Mouse (Mus musculus): ENCODE measurements at regions not wholly inside any gene's neighbourhood (a gene's known extent, or its start where the extent isn't known, plus 50 kb on each side); places are given as distances from the start of the nearest gene placed in this dataset.

GRCm38 (mm10) chr1:19528871-19529270, 320.2 kb downstream of the Tfap2b start:
- WGBS: 84% methylated on average over 1 of the region's 1 CpGs
- H3K4me3 ChIP-seq: no peak overlapping the region
- H3K27ac ChIP-seq (replicated peaks): no peak overlapping the region
- H3K4me1 ChIP-seq: no peaks in the 10 kb centered on the region
- H3K27me3 ChIP-seq (replicated peaks; ENCODE audit: low read depth, poor library complexity, severe bottlenecking): no peaks in the 10 kb centered on the region
- H3K36me3 ChIP-seq (replicated peaks): no peaks in the 10 kb centered on the region
- DNase-seq (ENCODE audit: low spot score): no peak
- no peaks in the 10 kb centered on the region for H3K9me3 ChIP-seq

GRCm38 (mm10) chr1:19531406-19531805, 322.7 kb downstream of the Tfap2b start:
- no peak for DNase-seq (ENCODE audit: low spot score)
- no peaks in the 10 kb centered on the region for H3K9me3 ChIP-seq
- no peaks in the 10 kb centered on the region for H3K4me1 ChIP-seq
- H3K27ac ChIP-seq (replicated peaks): no peak overlapping the region
- H3K4me3 ChIP-seq: no peak overlapping the region
- 76% methylated on average over 1 of the region's 1 CpGs for WGBS
- H3K36me3 ChIP-seq (replicated peaks): no peaks in the 10 kb centered on the region
- no peaks in the 10 kb centered on the region for H3K27me3 ChIP-seq (replicated peaks; ENCODE audit: low read depth, poor library complexity, severe bottlenecking)

GRCm38 (mm10) chr1:19534990-19535389, 326.3 kb downstream of the Tfap2b start:
- Histone ChIP-seq H3K27me3 (replicated peaks; ENCODE audit: low read depth, poor library complexity, severe bottlenecking) (no peaks in the 10 kb centered on the region), H3K9me3 (no peaks in the 10 kb centered on the region), H3K36me3 (replicated peaks) (no peaks in the 10 kb centered on the region), H3K4me1 (no peaks in the 10 kb centered on the region), H3K4me3 (no peak overlapping the region), H3K27ac (replicated peaks) (no peak overlapping the region)
- 61% methylated on average over 2 of the region's 2 CpGs for WGBS
- DNase-seq (ENCODE audit: low spot score): no peak

- Histone ChIP-seq H3K4me1 (no peaks in the 10 kb centered on the region), H3K27me3 (replicated peaks; ENCODE audit: low read depth, poor library complexity, severe bottlenecking) (no peaks in the 10 kb centered on the region), H3K36me3 (replicated peaks) (no peaks in the 10 kb centered on the region), H3K27ac (replicated peaks) (no peak overlapping the region), H3K9me3 (no peaks in the 10 kb centered on the region), H3K4me3 (no peak overlapping the region)
- 80% methylated on average over 1 of the region's 1 CpGs for WGBS
- no peak for DNase-seq (ENCODE audit: low spot score)
Observed at GRCm38 (mm10) chr1:19543011-19543410, 334.3 kb downstream of the Tfap2b start.

- Histone ChIP-seq H3K27ac (replicated peaks) (no peak overlapping the region), H3K36me3 (replicated peaks) (no peaks in the 10 kb centered on the region), H3K4me3 (no peak overlapping the region), H3K27me3 (replicated peaks; ENCODE audit: low read depth, poor library complexity, severe bottlenecking) (no peaks in the 10 kb centered on the region), H3K4me1 (peaks cover 4% of the 10 kb centered on the region; the same call in 1 of the 2 replicates), H3K9me3 (no peaks in the 10 kb centered on the region)
- WGBS: 48% methylated on average over 3 of the region's 3 CpGs
- DNase-seq (ENCODE audit: low spot score): no peak
Observed at GRCm38 (mm10) chr1:19565755-19566154, 357.0 kb downstream of the Tfap2b start.

GRCm38 (mm10) chr1:19583071-19584034, 374.6 kb downstream of the Tfap2b start:
- H3K4me3 ChIP-seq: no peak overlapping the region
- DNase-seq (ENCODE audit: low spot score): no peak
- H3K4me1 ChIP-seq: no peaks in the 10 kb centered on the region
- H3K27me3 ChIP-seq (replicated peaks; ENCODE audit: low read depth, poor library complexity, severe bottlenecking): no peaks in the 10 kb centered on the region
- H3K27ac ChIP-seq (replicated peaks): no peak overlapping the region
- 59% methylated on average over 12 of the region's 12 CpGs for WGBS
- no peaks in the 10 kb centered on the region for H3K9me3 ChIP-seq
- H3K36me3 ChIP-seq (replicated peaks): no peaks in the 10 kb centered on the region

- H3K27ac ChIP-seq (replicated peaks): no peak overlapping the region
- 85% methylated on average over 7 of the region's 7 CpGs for WGBS
- no peaks in the 10 kb centered on the region for H3K27me3 ChIP-seq (replicated peaks; ENCODE audit: low read depth, poor library complexity, severe bottlenecking)
- no peak overlapping the region for H3K4me3 ChIP-seq
- H3K9me3 ChIP-seq: no peaks in the 10 kb centered on the region
- no peaks in the 10 kb centered on the region for H3K4me1 ChIP-seq
- DNase-seq (ENCODE audit: low spot score): no peak
- no peaks in the 10 kb centered on the region for H3K36me3 ChIP-seq (replicated peaks)
Observed at GRCm38 (mm10) chr1:19605506-19605905, 396.8 kb downstream of the Tfap2b start.

- WGBS: 84% methylated on average over 4 of the region's 4 CpGs
- H3K27ac ChIP-seq (replicated peaks): no peak overlapping the region
- H3K4me3 ChIP-seq: no peak overlapping the region
Observed at GRCm38 (mm10) chr1:19615688-19616087, 407.0 kb downstream of the Tfap2b start.

GRCm38 (mm10) chr1:19639136-19639535, 430.4 kb downstream of the Tfap2b start:
- H3K4me1 ChIP-seq: no peaks in the 10 kb centered on the region
- WGBS: 85% methylated on average over 8 of the region's 8 CpGs
- H3K4me3 ChIP-seq: no peak overlapping the region
- no peak for DNase-seq (ENCODE audit: low spot score)
- no peaks in the 10 kb centered on the region for H3K27me3 ChIP-seq (replicated peaks; ENCODE audit: low read depth, poor library complexity, severe bottlenecking)
- H3K27ac ChIP-seq (replicated peaks): no peak overlapping the region
- no peaks in the 10 kb centered on the region for H3K9me3 ChIP-seq
- H3K36me3 ChIP-seq (replicated peaks): no peaks in the 10 kb centered on the region

More at GRCm38 (mm10) chr1:19615688-19616087, 407.0 kb downstream of the Tfap2b start:
- Histone ChIP-seq H3K4me1 (peaks cover 5% of the 10 kb centered on the region; the same call in 1 of the 2 replicates), H3K36me3 (replicated peaks) (no peaks in the 10 kb centered on the region), H3K27me3 (replicated peaks; ENCODE audit: low read depth, poor library complexity, severe bottlenecking) (no peaks in the 10 kb centered on the region), H3K9me3 (no peaks in the 10 kb centered on the region)
- no peak for DNase-seq (ENCODE audit: low spot score)

- no peak for DNase-seq (ENCODE audit: low spot score)
- Histone ChIP-seq H3K9me3 (no peaks in the 10 kb centered on the region), H3K27ac (replicated peaks) (no peak overlapping the region), H3K36me3 (replicated peaks) (no peaks in the 10 kb centered on the region), H3K4me1 (no peaks in the 10 kb centered on the region), H3K4me3 (no peak overlapping the region), H3K27me3 (replicated peaks; ENCODE audit: low read depth, poor library complexity, severe bottlenecking) (no peaks in the 10 kb centered on the region)
- 90% methylated on average over 2 of the region's 2 CpGs for WGBS
Observed at GRCm38 (mm10) chr1:19647713-19648589, 439.2 kb downstream of the Tfap2b start.

- WGBS: 88% methylated on average over 5 of the region's 5 CpGs
- Histone ChIP-seq H3K9me3 (no peaks in the 10 kb centered on the region), H3K36me3 (replicated peaks) (no peaks in the 10 kb centered on the region), H3K4me3 (no peak overlapping the region), H3K4me1 (no peaks in the 10 kb centered on the region), H3K27me3 (replicated peaks; ENCODE audit: low read depth, poor library complexity, severe bottlenecking) (no peaks in the 10 kb centered on the region), H3K27ac (replicated peaks) (no peak overlapping the region)
- no peak for DNase-seq (ENCODE audit: low spot score)
Observed at GRCm38 (mm10) chr1:19662142-19662541, 453.4 kb downstream of the Tfap2b start.

- no peak overlapping the region for H3K27ac ChIP-seq (replicated peaks)
- no peak overlapping the region for H3K4me3 ChIP-seq
- DNase-seq (ENCODE audit: low spot score): no peak
- no peaks in the 10 kb centered on the region for H3K27me3 ChIP-seq (replicated peaks; ENCODE audit: low read depth, poor library complexity, severe bottlenecking)
- H3K9me3 ChIP-seq: no peaks in the 10 kb centered on the region
- 92% methylated on average over 2 of the region's 2 CpGs for WGBS
- no peaks in the 10 kb centered on the region for H3K36me3 ChIP-seq (replicated peaks)
- H3K4me1 ChIP-seq: no peaks in the 10 kb centered on the region
Observed at GRCm38 (mm10) chr1:19662779-19663178, 454.1 kb downstream of the Tfap2b start.
